Mouse (Mus musculus) pancreas, adult 10 weeks (tissue): ENCODE measurements around the gene Olfr221. TPM values are rescaled to one million over a fixed set of nuclear protein-coding genes. Genes with fewer than 3 reads are reported as not detected.

Source experiments
- polyA plus RNA-seq: library from polyadenylated mRNA; stranded (reverse); fragments of 350-450 nt; fragmentation: Illumina TruSeq; extraction: RNeasy Lipid Tissue Mini Kit (QIAGEN cat#74804); gene quantifications from one replicate; pipeline ENCODE4 v1.2.3, GENCODE M21; 2015; ENCODE audit warnings: low read depth, low replicate concordance; ENCODE audit not compliant: insufficient read depth

Gene Olfr221
- not detected for polyA plus RNA-seq

GRCm38 (mm10) chr14:52042359-52042758, at the start of gene Olfr221:
Olfr221 (minus strand) TSS chr14:52042459.

GRCm38 (mm10) chr14:52020486-52021137, 21.6 kb downstream of the Olfr221 start, which contains the start of gene Zfp219:
Zfp219 (minus strand) TSS chr14:52020733.

DNA sequence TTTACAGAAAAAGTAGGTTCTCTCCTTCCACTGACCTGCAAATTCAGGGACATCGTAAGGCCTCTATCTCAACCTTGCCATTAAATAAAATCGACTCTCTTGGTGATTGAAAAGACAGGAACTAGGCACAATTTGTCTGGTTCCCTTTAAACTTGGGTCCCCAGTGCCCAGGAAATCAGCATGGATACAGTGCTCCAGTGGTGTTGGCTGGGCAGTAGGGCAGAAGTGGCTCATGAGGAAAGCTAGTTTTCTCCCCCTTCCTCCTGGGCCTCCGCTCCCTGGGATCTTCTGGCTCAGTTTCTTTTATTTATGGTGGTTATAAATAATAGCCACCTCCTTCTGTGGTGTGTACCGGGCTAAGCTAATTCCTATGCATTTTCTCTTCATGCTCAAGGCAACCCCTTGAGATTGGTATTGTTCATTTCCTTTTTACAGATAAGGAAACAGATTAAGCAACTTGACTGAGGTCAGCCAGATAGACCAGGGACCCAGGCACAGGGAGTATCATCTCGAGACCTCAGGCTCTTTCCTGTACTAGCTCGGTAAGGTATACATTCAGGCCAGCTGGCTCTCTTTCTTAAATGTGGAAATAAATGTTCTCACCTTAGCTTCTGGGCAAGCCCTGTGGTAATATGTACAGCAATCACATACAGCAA, 26.7 kb downstream of the Olfr221 start, which contains the start of gene Tmem253:
Gene Tmem253, plus strand, starts transcription at position 214 of the 656 bp plus-strand sequence.

GRCm38 (mm10) chr14:51984247-51985231, 57.7 kb downstream of the Olfr221 start, which contains the start of gene Arhgef40:
Arhgef40 (plus strand) TSS chr14:51984719.

Other genes with a start within 250 kb of the Olfr221 start
- gene AY358078, start 242.4 kb downstream of the Olfr221 start, polyA plus RNA-seq = not detected
- not detected for gene Ear6, start 188.8 kb downstream of the Olfr221 start, polyA plus RNA-seq
- gene Mettl17, start 157.6 kb downstream of the Olfr221 start, polyA plus RNA-seq = 14.3 TPM
- 1.00 TPM for gene Slc39a2, start 149.6 kb downstream of the Olfr221 start, polyA plus RNA-seq
- 19.1 TPM for gene Ndrg2, start 128.3 kb downstream of the Olfr221 start, polyA plus RNA-seq
- gene Tppp2, start 124.0 kb downstream of the Olfr221 start, polyA plus RNA-seq = not detected
- gene Rnase13, start 119.7 kb downstream of the Olfr221 start, polyA plus RNA-seq = not detected
- 17.2 TPM for gene Arhgef40, start 57.7 kb downstream of the Olfr221 start, polyA plus RNA-seq
- gene Tmem253, start 26.8 kb downstream of the Olfr221 start, polyA plus RNA-seq = not detected
- gene Zfp219, start 21.7 kb downstream of the Olfr221 start, polyA plus RNA-seq = 9.1 TPM
- 41.8 TPM for gene Hnrnpc, start 61.6 kb upstream of the Olfr221 start, polyA plus RNA-seq
- 8.4 TPM for gene Rpgrip1, start 68.2 kb upstream of the Olfr221 start, polyA plus RNA-seq
- gene Supt16, start 155.0 kb upstream of the Olfr221 start, polyA plus RNA-seq = 8.1 TPM
- gene Chd8, start 215.3 kb upstream of the Olfr221 start, polyA plus RNA-seq = 13.8 TPM
- gene Tox4, start 236.7 kb upstream of the Olfr221 start, polyA plus RNA-seq = 5.0 TPM
- 3.7 TPM for gene Rab2b, start 237.1 kb upstream of the Olfr221 start, polyA plus RNA-seq